Mouse (Mus musculus) left cerebral cortex, adult 2 months (tissue): ENCODE results near the gene Bglap2. TPM values are rescaled to one million over a fixed set of nuclear protein-coding genes. Genes with fewer than 3 reads are reported as not detected.
"Not testable (repeated sequence)": the region's sequence is repeated elsewhere in the genome, so short reads cannot be mapped to it uniquely, and the experiment has no call there.

Experiments
- DNase-seq, 2 experiments: peaks; one replicate each; pipeline ENCODE4 v3.0.0; 2021 to 2022; ENCODE audit warnings: low spot score in 2 of 2, mixed read lengths in 1 of 2; ENCODE audit errors: extremely low spot score in 1 of 2
- H3K27ac ChIP-seq: fragments of 200-600 bp; 2 replicates; pipeline ENCODE4 v1.8.1; 2022
- H3K4me3 ChIP-seq: fragments of 200-600 bp; 2 replicates; pipeline ENCODE4 v1.8.1; 2022
- CTCF ChIP-seq: fragments of 200-600 bp; IDR thresholded peaks from 2 replicates; pipeline ENCODE4 v1.8.1; 2022; ENCODE audit warnings: antibody characterized with exemption, mild to moderate bottlenecking, moderate library complexity
- intact Hi-C: fragments of 180-260 bp; cut with DNase I; formaldehyde crosslinking; loops from one replicate; pipeline ENCODE4 v1.15.1; 2025
- long read RNA-seq, 2 experiments: library from polyadenylated mRNA; stranded (forward); transcript quantifications; one replicate each; pipeline ENCODE4 v2.0.0; 2021; ENCODE audit warnings: borderline mapping rate in 2 of 2
- total RNA-seq, 2 experiments: library from RNA; stranded (reverse); gene quantifications; 2 replicates each; pipeline ENCODE4 v1.2.3; 2021

The Bglap2 gene
- 1 to 10 TPM in 1 of 2 experiments, not detected in 1; 1.1 TPM for total RNA-seq
- long read RNA-seq, experiment 1: 0 reads
- long read RNA-seq, experiment 2: 0 reads

GRCm38 (mm10) chr3:88378599-88378998, at the start of gene Bglap2:
Bglap2 (minus strand) TSS chr3:88378699.
- intact Hi-C loops, DNase-seq, H3K27ac ChIP-seq, H3K4me3 ChIP-seq: not testable (repeated sequence)

- Histone ChIP-seq H3K4me3 (no peak overlapping the region), H3K27ac (no peak overlapping the region)
- no peak for TF ChIP-seq CTCF
- intact Hi-C loops: loop anchor here (5.0 kb wide), 1 partner anchor 40 kb away; no protein-coding TSS in a partner anchor
- no peak for DNase-seq
These were observed 48.9 kb upstream of the Bglap2 start for GRCm38 (mm10) chr3:88427342-88427905.

GRCm38 (mm10) chr3:88425708-88426420, 47.4 kb upstream of the Bglap2 start:
- no peak for TF ChIP-seq CTCF
- intact Hi-C loops: loop anchor here (2.0 to 5.0 kb wide), 2 partner anchors 15 to 41 kb away; partner anchors contain the start of gene Pmf1
- DNase-seq: no peak
- peak overlapping the region; percentile 42; the same call in 1 of the 2 replicates for H3K27ac ChIP-seq
- H3K4me3 ChIP-seq: no peak overlapping the region; the same call in 1 of the 2 replicates

GRCm38 (mm10) chr3:88425330-88425689, 46.8 kb upstream of the Bglap2 start:
- no peak for TF ChIP-seq CTCF
- H3K27ac ChIP-seq: peak overlapping the region; percentile 42; the same call in 1 of the 2 replicates
- H3K4me3 ChIP-seq: peak overlapping the region; percentile 81
- intact Hi-C loops: loop anchor here (2.0 to 5.0 kb wide), 2 partner anchors 15 to 42 kb away; partner anchors contain the start of gene Pmf1
- no peak for DNase-seq

- peak; percentile 92 to 93 for DNase-seq
- intact Hi-C loops: loop anchor here (2.0 to 5.0 kb wide), 2 partner anchors 14 to 43 kb away; partner anchors contain the start of gene Pmf1
- no peak for TF ChIP-seq CTCF
- Histone ChIP-seq H3K27ac (peak within 1 kb of the TSS; percentile 93), H3K4me3 (peak within 1 kb of the TSS; percentile 81)
These were observed 46.3 kb upstream of the Bglap2 start, which contains the start of gene Slc25a44 for GRCm38 (mm10) chr3:88424605-88425329. Slc25a44 (minus strand) TSS chr3:88425139.

GRCm38 (mm10) chr3:88422020-88422720, 43.7 kb upstream of the Bglap2 start:
- no peak overlapping the region for H3K27ac ChIP-seq
- TF ChIP-seq CTCF: no peak; the same call in none of the 2 replicates
- no peak for DNase-seq
- H3K4me3 ChIP-seq: peak overlapping the region; percentile 17; the same call in 1 of the 2 replicates
- intact Hi-C loops: no loop called here

- no peak for DNase-seq
- Histone ChIP-seq H3K4me3 (no peak overlapping the region), H3K27ac (no peak overlapping the region)
- intact Hi-C loops: no loop called here
- TF ChIP-seq CTCF: no peak
These were observed 42.3 kb upstream of the Bglap2 start for GRCm38 (mm10) chr3:88420771-88421170.

- no peak for DNase-seq
- intact Hi-C loops: no loop called here
- Histone ChIP-seq H3K27ac (no peak overlapping the region), H3K4me3 (no peak overlapping the region)
- TF ChIP-seq CTCF: no peak
These were observed 39.5 kb upstream of the Bglap2 start for GRCm38 (mm10) chr3:88418016-88418415.

- intact Hi-C loops: no loop called here
These were observed 37.2 kb upstream of the Bglap2 start for GRCm38 (mm10) chr3:88415668-88416067.

GRCm38 (mm10) chr3:88412636-88413035, 34.1 kb upstream of the Bglap2 start:
- intact Hi-C loops: no loop called here
- no peak for TF ChIP-seq CTCF
- no peak for DNase-seq
- Histone ChIP-seq H3K27ac (no peak overlapping the region), H3K4me3 (no peak overlapping the region)

More at GRCm38 (mm10) chr3:88415668-88416067, 37.2 kb upstream of the Bglap2 start:
- DNase-seq: no peak
- no peak overlapping the region for H3K27ac ChIP-seq
- no peak overlapping the region for H3K4me3 ChIP-seq
- TF ChIP-seq CTCF: no peak

GRCm38 (mm10) chr3:88411681-88412080, 33.2 kb upstream of the Bglap2 start:
- TF ChIP-seq CTCF: no peak
- H3K4me3 ChIP-seq: no peak overlapping the region
- intact Hi-C loops: loop anchor here (2.0 kb wide), 1 partner anchor 13 kb away; the partner anchor contains the start of gene Slc25a44
- no peak for DNase-seq
- H3K27ac ChIP-seq: no peak overlapping the region
